Mouse (Mus musculus): ENCODE measurements around the gene Tmsb15a. TPM values are rescaled to one million over a fixed set of nuclear protein-coding genes. Genes with fewer than 3 reads are reported as not detected.
"Not testable (repeated sequence)": the region's sequence is repeated elsewhere in the genome, so short reads cannot be mapped to it uniquely, and the experiment has no call there.

Tmsb15a gene
- polyA plus RNA-seq (2016; fragmentation: Nextera tagmentation; extraction: Ambion mirVana): not detected in 2 replicates

DNA sequence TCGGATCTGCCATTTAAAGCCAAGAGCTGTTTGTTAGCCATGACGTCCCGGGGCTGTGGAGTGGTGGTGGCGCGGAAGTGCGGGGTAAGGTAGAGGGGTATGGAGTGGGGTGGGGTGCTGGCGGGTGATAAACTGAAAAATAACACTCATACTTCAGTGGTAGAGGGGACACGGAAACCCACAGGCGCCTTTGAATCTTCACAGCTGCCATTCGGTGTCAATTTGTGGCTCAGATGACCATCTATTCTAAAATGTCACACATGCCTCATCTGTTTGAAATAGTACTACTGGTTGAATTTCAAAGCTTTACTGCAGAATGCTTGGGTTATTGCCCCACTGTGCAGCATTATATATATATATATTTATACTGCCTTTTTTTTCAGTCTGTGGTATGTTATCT, at the start of gene Tmsb15a:
TSS of gene Tmsb15a (minus strand) at position 101 of the 400 bp plus-strand sequence.
- Histone ChIP-seq H3K27me3 (ENCODE audit: poor library complexity, severe bottlenecking) (peaks cover 79% of the 10 kb centered on the region), H3K4me3 (no peak within 1 kb of the TSS), H3K9me3 (no peaks in the 10 kb centered on the region), H3K27ac (no peak within 1 kb of the TSS), H3K36me3 (replicated peaks) (no peaks in the 10 kb centered on the region), H3K4me1 (no peaks in the 10 kb centered on the region)
- 91% methylated on average over 10 of the region's 10 CpGs for WGBS
- no peak for DNase-seq (ENCODE audit: extremely low spot score, low spot score)

DNA sequence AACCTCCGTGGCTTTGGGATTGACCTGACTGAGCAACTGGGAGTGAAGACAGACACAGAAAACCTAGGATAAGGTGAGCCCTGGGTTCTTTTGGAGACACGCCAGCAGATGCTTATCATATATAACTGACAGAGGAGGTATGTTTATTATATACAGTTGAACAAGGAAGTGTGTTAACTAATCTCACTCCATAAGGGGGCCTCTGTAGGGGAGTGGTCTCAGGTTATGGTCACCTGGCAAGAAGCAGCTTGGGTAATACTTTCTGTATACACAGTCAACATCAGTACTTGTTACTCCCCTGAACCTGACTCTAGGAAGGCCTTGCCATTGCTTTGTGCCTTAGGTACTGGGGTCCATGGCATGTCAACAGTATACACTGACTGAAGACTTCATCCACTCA, 43.5 kb upstream of the Tmsb15a start:
- no peak overlapping the region for H3K27ac ChIP-seq
- H3K4me3 ChIP-seq: no peak overlapping the region
- H3K36me3 ChIP-seq (replicated peaks): peaks cover 4% of the 10 kb centered on the region
- no peaks in the 10 kb centered on the region for H3K9me3 ChIP-seq
- no peaks in the 10 kb centered on the region for H3K4me1 ChIP-seq
- DNase-seq (ENCODE audit: extremely low spot score, low spot score): no peak
- 84% methylated on average over 2 of the region's 2 CpGs for WGBS
- peaks cover 11% of the 10 kb centered on the region for H3K27me3 ChIP-seq (ENCODE audit: poor library complexity, severe bottlenecking)

DNA sequence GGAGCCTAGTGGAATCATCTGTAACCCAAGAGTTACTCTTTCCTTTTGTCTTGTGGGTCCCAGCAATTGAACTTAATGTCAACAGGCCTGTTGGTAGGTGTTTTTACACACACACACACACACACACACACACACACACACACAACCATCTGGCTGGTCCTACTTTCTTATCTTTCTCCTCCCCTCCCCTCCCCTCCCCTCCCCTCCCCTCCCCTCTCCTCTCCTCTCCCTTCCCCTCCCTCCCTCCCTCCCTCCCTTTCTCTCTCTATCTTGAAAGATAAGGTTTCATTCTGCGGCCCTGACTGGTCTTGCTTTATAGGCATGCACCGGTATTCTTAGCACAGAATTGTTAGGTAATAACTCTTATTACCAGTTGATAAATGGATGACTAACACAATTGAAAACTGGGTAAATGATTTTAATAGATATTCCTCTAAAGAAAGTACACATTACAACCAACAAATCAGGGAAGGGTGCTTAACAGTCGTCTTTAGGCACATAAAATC, 43.0 kb upstream of the Tmsb15a start:
- WGBS: 89% methylated on average over 3 of the region's 3 CpGs
- no peak overlapping the region for H3K4me3 ChIP-seq
- H3K9me3 ChIP-seq: no peaks in the 10 kb centered on the region
- DNase-seq (ENCODE audit: extremely low spot score, low spot score): no peak
- peaks cover 8% of the 10 kb centered on the region for H3K36me3 ChIP-seq (replicated peaks)
- peaks cover 16% of the 10 kb centered on the region for H3K27me3 ChIP-seq (ENCODE audit: poor library complexity, severe bottlenecking)
- H3K27ac ChIP-seq: no peak overlapping the region
- H3K4me1 ChIP-seq: no peaks in the 10 kb centered on the region

DNA sequence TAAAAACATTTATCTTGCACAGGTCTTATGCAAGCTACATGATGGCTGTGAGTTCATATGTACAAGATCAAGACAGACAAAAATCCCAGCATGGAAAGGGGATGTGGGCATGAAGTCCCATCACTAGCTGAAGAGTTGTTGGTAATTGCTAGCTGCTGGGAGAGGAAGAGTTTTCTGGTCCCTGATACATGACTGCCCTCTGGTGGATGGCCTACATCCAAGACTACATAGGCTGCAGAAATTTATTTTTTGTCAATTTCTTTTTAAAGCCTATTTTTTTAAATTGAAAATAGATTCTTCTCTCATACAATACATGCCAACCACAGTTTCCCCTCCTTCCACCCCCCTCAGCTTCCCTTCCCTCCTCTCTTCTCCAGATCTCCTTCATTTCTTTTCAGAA, 36.6 kb upstream of the Tmsb15a start:
- Histone ChIP-seq H3K4me3 (no peak overlapping the region), H3K36me3 (replicated peaks) (peaks cover 24% of the 10 kb centered on the region), H3K4me1 (no peaks in the 10 kb centered on the region), H3K27me3 (ENCODE audit: poor library complexity, severe bottlenecking) (peaks cover 17% of the 10 kb centered on the region; the same call in 1 of the 2 replicates), H3K27ac (no peak overlapping the region), H3K9me3 (no peaks in the 10 kb centered on the region)
- DNase-seq (ENCODE audit: extremely low spot score, low spot score): no peak

DNA sequence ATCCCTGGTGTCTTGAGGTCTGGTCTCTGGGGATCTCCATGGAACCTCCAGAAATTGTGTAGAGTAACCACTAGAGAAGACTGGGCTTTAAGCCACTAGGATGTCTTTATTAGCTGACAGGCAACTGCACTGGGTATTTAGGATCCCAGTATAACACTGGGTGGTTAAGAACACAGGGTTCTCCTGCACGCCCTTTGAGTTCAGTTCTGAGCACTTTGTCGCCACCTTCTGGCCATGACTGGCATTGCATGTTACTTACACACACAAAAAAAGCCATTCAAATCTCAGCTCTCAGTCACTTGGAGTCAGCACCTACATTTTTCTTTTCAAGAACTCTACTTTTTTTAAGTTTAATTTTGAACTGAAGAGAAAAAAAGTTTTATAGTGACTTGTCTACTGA, 27.8 kb upstream of the Tmsb15a start:
- H3K4me1 ChIP-seq: no peaks in the 10 kb centered on the region
- 4% methylated on average over 2 of the region's 2 CpGs for WGBS
- H3K9me3 ChIP-seq: no peaks in the 10 kb centered on the region
- peak; percentile 51 for DNase-seq (ENCODE audit: extremely low spot score, low spot score)
- no peak overlapping the region for H3K4me3 ChIP-seq
- H3K36me3 ChIP-seq (replicated peaks): peaks cover 9% of the 10 kb centered on the region
- H3K27me3 ChIP-seq (ENCODE audit: poor library complexity, severe bottlenecking): peaks cover 6% of the 10 kb centered on the region; the same call in 1 of the 2 replicates
- no peak overlapping the region for H3K27ac ChIP-seq

DNA sequence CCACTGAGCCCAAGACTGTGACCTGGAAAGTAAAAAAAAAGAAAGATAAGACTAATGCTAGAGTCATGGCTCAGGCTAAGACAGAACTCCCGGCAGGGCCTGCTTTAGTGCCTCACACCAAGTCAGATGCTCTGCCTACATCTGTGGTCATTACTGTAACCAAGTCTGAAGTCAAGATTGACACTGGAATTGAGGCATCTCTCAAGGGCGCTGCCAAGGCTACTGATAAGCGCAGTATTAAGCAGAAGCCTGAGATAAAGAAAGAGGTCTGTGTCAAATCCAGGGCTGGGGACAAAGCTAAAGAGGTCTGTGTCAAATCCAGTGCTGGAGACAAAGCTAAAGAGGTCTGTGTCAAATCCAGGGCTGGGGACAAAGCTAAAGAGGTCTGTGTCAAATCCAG, 20.3 kb upstream of the Tmsb15a start:
- H3K4me1 ChIP-seq; DNase-seq (ENCODE audit: extremely low spot score, low spot score); H3K4me3 ChIP-seq; H3K9me3 ChIP-seq; H3K27ac ChIP-seq: not testable (repeated sequence)
- Histone ChIP-seq H3K27me3 (ENCODE audit: poor library complexity, severe bottlenecking) (peaks cover 52% of the 10 kb centered on the region), H3K36me3 (replicated peaks) (peaks cover 24% of the 10 kb centered on the region)
- WGBS: 90% methylated on average over 3 of the region's 3 CpGs

DNA sequence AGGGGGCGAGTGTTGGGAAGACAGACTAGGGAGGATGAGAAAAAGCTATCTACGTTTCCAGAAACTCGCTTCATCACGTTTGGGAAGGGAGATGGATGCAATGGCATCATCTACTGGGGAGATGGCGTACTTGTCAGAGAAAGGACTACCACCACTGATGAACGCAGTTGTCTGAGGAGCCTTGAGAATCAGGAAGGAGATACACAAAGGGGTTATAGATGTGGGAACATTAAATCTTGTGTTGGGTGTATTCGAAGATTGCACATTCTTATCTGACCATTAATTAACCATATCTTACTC, 17.9 kb upstream of the Tmsb15a start:
- WGBS: 18% methylated on average over 7 of the region's 7 CpGs
- Histone ChIP-seq H3K27me3 (ENCODE audit: poor library complexity, severe bottlenecking) (peaks cover 52% of the 10 kb centered on the region), H3K4me1 (peaks cover 7% of the 10 kb centered on the region), H3K9me3 (no peaks in the 10 kb centered on the region), H3K27ac (peak overlapping the region; percentile 86), H3K36me3 (replicated peaks) (peaks cover 24% of the 10 kb centered on the region), H3K4me3 (peak overlapping the region; percentile 67)
- DNase-seq (ENCODE audit: extremely low spot score, low spot score): no peak

DNA sequence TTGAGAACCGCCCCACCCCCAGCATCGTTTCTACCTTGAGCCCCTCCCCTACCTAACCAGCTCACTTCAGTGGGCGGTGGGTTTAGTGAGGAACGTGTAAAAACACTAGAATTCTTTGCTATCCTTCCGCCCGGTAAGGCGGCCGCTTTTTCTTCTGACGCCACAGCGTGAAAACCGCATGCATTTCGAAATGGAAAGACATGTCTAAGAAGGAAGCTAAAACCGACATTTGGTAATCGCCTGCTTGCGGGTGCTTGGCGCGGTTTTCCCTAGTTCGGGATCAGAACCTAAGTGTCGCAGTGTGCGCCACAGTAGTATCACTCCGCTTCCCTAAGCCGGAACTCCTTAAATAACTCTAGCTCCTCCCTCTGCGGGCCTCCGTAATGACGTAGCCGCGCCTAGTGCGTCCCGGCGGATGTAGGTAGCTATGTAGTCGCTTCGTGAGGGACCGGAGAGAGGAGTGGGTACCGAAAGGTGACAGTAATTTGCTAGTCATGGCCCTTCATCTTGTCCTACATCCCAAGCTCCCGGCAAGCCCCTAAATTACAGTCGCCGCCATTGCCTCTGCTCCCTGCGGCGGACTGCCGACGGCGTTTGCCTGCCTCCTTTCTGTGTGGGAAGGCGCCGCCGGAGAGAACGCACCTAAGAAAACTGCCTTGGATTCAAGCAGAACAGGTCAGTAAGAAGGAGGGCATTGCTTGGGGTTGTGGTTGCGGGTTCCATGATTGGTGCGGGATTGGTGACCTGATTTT, 17.4 kb upstream of the Tmsb15a start, which contains the start of the genes Armcx5 and Gprasp1:
TSS of gene Armcx5 (plus strand) at position 430 of the 752 bp plus-strand sequence.
TSS of gene Gprasp1 (plus strand) at position 430 of the 752 bp plus-strand sequence.
- Histone ChIP-seq H3K27ac (peak within 1 kb of the TSS; percentile 86), H3K27me3 (ENCODE audit: poor library complexity, severe bottlenecking) (peaks cover 47% of the 10 kb centered on the region), H3K4me1 (peaks cover 7% of the 10 kb centered on the region), H3K9me3 (no peaks in the 10 kb centered on the region), H3K4me3 (peak within 1 kb of the TSS; percentile 67), H3K36me3 (replicated peaks) (peaks cover 22% of the 10 kb centered on the region)
- DNase-seq (ENCODE audit: extremely low spot score, low spot score): peak; percentile 80
- 15% methylated on average over 48 of the region's 48 CpGs for WGBS

DNA sequence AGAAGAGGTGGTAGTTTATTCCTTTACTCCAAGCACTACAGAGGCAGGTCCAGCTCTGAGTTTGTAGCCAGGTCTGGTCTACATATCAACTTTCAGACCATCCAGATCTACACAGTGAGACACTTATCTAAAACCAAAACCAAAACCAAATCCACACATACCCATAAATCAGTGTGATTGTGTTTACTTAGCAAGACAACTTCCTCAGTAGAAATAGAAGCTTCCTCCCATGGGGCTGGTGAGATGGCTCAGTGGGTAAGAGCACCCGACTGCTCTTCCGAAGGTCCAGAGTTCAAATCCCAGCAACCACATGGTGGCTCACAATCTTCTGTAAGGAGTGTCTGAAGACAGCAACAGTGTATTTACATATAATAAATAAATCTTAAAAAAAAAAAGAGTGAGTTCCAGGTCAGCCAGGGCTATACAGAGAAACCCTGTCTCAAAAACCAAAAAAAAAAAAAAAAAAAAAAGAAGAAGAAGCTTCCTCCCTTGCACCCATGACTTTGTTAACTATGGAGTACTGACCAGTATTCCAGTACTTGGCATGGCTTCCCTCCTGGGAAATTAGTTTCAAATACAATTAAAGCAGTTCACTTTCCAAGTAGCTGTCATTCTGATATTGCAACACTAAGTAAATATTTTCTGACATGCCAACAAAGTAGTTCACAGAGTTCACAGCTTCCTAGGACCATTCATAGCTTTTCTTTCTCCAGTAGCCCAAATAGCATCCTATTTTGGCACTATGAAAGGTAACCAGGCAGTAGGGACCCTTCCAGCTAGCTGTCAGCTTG, 13.9 kb upstream of the Tmsb15a start:
- Histone ChIP-seq H3K4me3 (no peak overlapping the region), H3K4me1 (peaks cover 7% of the 10 kb centered on the region), H3K9me3 (no peaks in the 10 kb centered on the region), H3K36me3 (replicated peaks) (no peaks in the 10 kb centered on the region), H3K27ac (no peak overlapping the region), H3K27me3 (ENCODE audit: poor library complexity, severe bottlenecking) (peaks cover 46% of the 10 kb centered on the region)
- DNase-seq (ENCODE audit: extremely low spot score, low spot score): no peak
- 98% methylated on average over 2 of the region's 2 CpGs for WGBS

DNA sequence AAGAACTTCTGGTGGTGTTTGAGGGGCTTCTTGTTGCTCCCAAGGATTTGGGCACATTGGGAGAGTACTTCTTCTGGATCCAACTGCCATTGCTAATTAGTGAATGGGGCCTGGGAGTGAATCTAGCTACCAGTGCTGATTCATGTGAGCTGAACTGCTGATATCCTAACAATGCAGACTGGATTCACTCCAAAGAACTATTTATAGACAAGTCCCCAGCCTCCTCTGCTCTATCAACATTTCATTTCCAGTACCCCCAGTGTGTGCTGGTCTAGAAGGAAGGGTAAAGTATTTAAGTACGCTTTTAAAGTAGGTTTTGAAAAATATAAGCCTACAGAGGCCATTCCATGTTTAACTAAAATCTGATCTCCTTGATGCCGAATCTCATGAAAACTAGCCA, 12.2 kb downstream of the Tmsb15a start:
- Histone ChIP-seq H3K27ac (no peak overlapping the region), H3K36me3 (replicated peaks) (no peaks in the 10 kb centered on the region), H3K27me3 (ENCODE audit: poor library complexity, severe bottlenecking) (peaks cover 42% of the 10 kb centered on the region), H3K9me3 (no peaks in the 10 kb centered on the region), H3K4me1 (no peaks in the 10 kb centered on the region), H3K4me3 (no peak overlapping the region)
- no peak for DNase-seq (ENCODE audit: extremely low spot score, low spot score)
- 84% methylated on average over 2 of the region's 2 CpGs for WGBS

DNA sequence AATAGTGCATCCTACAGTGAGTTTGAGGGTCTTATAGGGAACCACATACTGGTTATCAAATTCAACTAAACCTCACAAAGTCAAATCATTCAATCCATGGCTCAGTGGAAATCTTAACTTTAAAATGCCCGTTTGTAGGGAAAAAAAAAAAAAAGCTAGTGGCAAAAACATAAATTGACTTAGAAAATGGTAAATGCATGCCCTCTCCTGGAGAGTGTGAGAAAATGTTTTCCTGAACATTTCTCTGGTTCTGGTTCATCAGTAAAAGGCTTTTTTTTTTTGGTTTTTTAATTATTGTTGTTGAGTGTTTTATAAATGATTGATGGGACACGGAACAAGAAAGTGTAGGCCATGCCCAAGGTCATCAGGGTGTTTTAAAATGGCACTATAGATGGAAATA, 20.7 kb downstream of the Tmsb15a start:
- H3K27ac ChIP-seq: no peak overlapping the region
- no peak overlapping the region for H3K4me3 ChIP-seq
- H3K9me3 ChIP-seq: no peaks in the 10 kb centered on the region
- DNase-seq (ENCODE audit: extremely low spot score, low spot score): no peak
- no peaks in the 10 kb centered on the region for H3K36me3 ChIP-seq (replicated peaks)
- peaks cover 23% of the 10 kb centered on the region for H3K27me3 ChIP-seq (ENCODE audit: poor library complexity, severe bottlenecking)
- 56% methylated on average over 2 of the region's 2 CpGs for WGBS
- H3K4me1 ChIP-seq: no peaks in the 10 kb centered on the region

DNA sequence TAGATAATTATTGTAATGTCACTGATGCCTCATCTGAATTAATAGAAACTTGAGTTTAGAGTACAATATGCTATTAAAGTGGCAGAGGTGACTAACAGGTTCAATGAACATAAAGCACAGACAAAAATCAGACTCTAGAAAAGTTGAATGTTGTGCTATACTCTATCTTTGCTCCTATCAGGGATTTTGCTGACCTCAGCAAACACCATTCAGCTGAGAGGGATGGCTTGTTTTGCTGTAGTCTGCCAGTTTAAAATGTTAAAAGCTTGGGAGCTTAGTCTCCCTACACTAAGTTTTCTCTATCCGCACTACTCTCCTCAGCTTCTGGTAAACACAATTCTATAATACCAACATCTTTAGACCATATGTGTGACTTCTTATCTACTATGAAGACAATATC, 21.9 kb downstream of the Tmsb15a start:
- 90% methylated on average over 1 of the region's 1 CpGs for WGBS
- Histone ChIP-seq H3K27me3 (ENCODE audit: poor library complexity, severe bottlenecking) (peaks cover 23% of the 10 kb centered on the region), H3K4me1 (no peaks in the 10 kb centered on the region), H3K9me3 (no peaks in the 10 kb centered on the region), H3K27ac (no peak overlapping the region), H3K36me3 (replicated peaks) (no peaks in the 10 kb centered on the region), H3K4me3 (no peak overlapping the region)
- no peak for DNase-seq (ENCODE audit: extremely low spot score, low spot score)

DNA sequence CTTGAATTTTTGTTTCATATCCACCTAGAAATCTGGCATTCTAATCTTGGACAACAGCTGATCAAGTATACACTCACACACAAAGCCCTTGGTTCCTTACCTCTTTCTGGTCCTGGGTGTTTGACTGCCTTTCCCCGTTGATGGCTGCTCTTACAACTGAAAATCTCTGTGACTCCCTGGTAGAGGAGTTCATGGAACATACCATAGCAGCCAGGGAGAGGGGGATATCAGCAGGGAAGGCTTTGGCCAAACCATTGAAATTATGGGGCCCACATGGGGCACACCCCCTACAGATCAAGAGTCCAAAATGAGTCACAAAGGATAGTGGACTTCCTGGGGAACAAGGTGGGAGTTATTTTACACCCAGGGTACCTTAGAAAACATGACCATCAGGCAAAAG, 31.4 kb downstream of the Tmsb15a start, which contains the start of gene Tcp11x2:
TSS of gene Tcp11x2 (minus strand) at position 158 of the 400 bp plus-strand sequence.
- Histone ChIP-seq H3K4me1 (no peaks in the 10 kb centered on the region), H3K9me3 (no peaks in the 10 kb centered on the region), H3K27ac (no peak within 1 kb of the TSS), H3K36me3 (replicated peaks) (no peaks in the 10 kb centered on the region), H3K4me3 (no peak within 1 kb of the TSS), H3K27me3 (ENCODE audit: poor library complexity, severe bottlenecking) (peaks cover 75% of the 10 kb centered on the region)
- whole genome bisulfite sequencing: 71% methylated on average over 1 of the region's 1 CpGs
- DNase-seq (ENCODE audit: extremely low spot score, low spot score): no peak

Data from forebrain, embryonic 10.5 days (tissue).